Mouse (Mus musculus): ENCODE measurements around the gene Plcb4. TPM values are rescaled to one million over a fixed set of nuclear protein-coding genes. Genes with fewer than 3 reads are reported as not detected.

The Plcb4 gene
- polyA plus RNA-seq, 1 experiment from 2014 or later = 26.0 TPM

GRCm38 (mm10) chr2:135861531-135862488 lies 203.0 kb downstream of the Plcb4 start:
- WGBS = 71% methylated on average over 8 of the region's 8 CpGs

GRCm38 (mm10) chr2:135862489-135863390 lies 203.9 kb downstream of the Plcb4 start:
- ATAC-seq (ENCODE audit: extremely low read depth, insufficient number of reproducible peaks, low FRiP score, low TSS enrichment) = no peak
- Histone ChIP-seq H3K27ac (replicated peaks) (peak overlapping the region; percentile 64; the same call in 1 of the 2 replicates), H3K36me3 (no peaks in the 10 kb centered on the region), H3K9me3 (no peaks in the 10 kb centered on the region), H3K4me2 (no peak overlapping the region), H3K4me1 (peaks cover 50% of the 10 kb centered on the region), H3K9ac (no peak overlapping the region), H3K27me3 (replicated peaks) (no peaks in the 10 kb centered on the region), H3K4me3 (no peak overlapping the region)
- 30% methylated on average over 5 of the region's 5 CpGs for WGBS

More at GRCm38 (mm10) chr2:135861531-135862488, 203.0 kb downstream of the Plcb4 start:
- Histone ChIP-seq H3K27me3 (replicated peaks) (no peaks in the 10 kb centered on the region), H3K27ac (replicated peaks) (peak overlapping the region; percentile 64), H3K4me1 (peaks cover 43% of the 10 kb centered on the region), H3K9ac (no peak overlapping the region), H3K4me3 (no peak overlapping the region), H3K4me2 (no peak overlapping the region), H3K36me3 (no peaks in the 10 kb centered on the region), H3K9me3 (no peaks in the 10 kb centered on the region)
- no peak for ATAC-seq (ENCODE audit: extremely low read depth, insufficient number of reproducible peaks, low FRiP score, low TSS enrichment)

GRCm38 (mm10) chr2:135863391-135864076 lies 204.7 kb downstream of the Plcb4 start:
- ATAC-seq (ENCODE audit: extremely low read depth, insufficient number of reproducible peaks, low FRiP score, low TSS enrichment) = no peak
- H3K4me2 ChIP-seq = no peak overlapping the region
- peaks cover 55% of the 10 kb centered on the region for H3K4me1 ChIP-seq
- no peak overlapping the region for H3K4me3 ChIP-seq
- H3K27ac ChIP-seq (replicated peaks) = 0 out of 2 replicates have a peak overlapping the region, but pooled peaks have one; percentile 39
- 69% methylated on average over 4 of the region's 4 CpGs for WGBS
- H3K36me3 ChIP-seq = no peaks in the 10 kb centered on the region
- no peak overlapping the region for H3K9ac ChIP-seq
- H3K9me3 ChIP-seq = no peaks in the 10 kb centered on the region
- no peaks in the 10 kb centered on the region for H3K27me3 ChIP-seq (replicated peaks)

GRCm38 (mm10) chr2:135866421-135866820 lies 207.6 kb downstream of the Plcb4 start:
- Histone ChIP-seq H3K9me3 (no peaks in the 10 kb centered on the region), H3K4me1 (peaks cover 69% of the 10 kb centered on the region), H3K4me3 (no peak overlapping the region), H3K4me2 (no peak overlapping the region), H3K9ac (0 out of 2 replicates have a peak overlapping the region, but pooled peaks have one; percentile 9), H3K27ac (replicated peaks) (no peak overlapping the region), H3K27me3 (replicated peaks) (no peaks in the 10 kb centered on the region), H3K36me3 (no peaks in the 10 kb centered on the region)
- ATAC-seq (ENCODE audit: extremely low read depth, insufficient number of reproducible peaks, low FRiP score, low TSS enrichment) = no peak
- WGBS = 61% methylated on average over 9 of the region's 9 CpGs

GRCm38 (mm10) chr2:135866838-135867237 lies 208.0 kb downstream of the Plcb4 start:
- peaks cover 65% of the 10 kb centered on the region for H3K4me1 ChIP-seq
- H3K9ac ChIP-seq = 0 out of 2 replicates have a peak overlapping the region, but pooled peaks have one; percentile 9
- no peak overlapping the region for H3K4me3 ChIP-seq
- no peak overlapping the region for H3K27ac ChIP-seq (replicated peaks)
- H3K27me3 ChIP-seq (replicated peaks) = no peaks in the 10 kb centered on the region
- no peak overlapping the region for H3K4me2 ChIP-seq
- no peak for ATAC-seq (ENCODE audit: extremely low read depth, insufficient number of reproducible peaks, low FRiP score, low TSS enrichment)
- WGBS = 62% methylated on average over 4 of the region's 4 CpGs
- H3K9me3 ChIP-seq = no peaks in the 10 kb centered on the region
- H3K36me3 ChIP-seq = no peaks in the 10 kb centered on the region

- Histone ChIP-seq H3K4me3 (no peak overlapping the region), H3K9ac (no peak overlapping the region), H3K4me2 (no peak overlapping the region), H3K27ac (replicated peaks) (no peak overlapping the region), H3K36me3 (no peaks in the 10 kb centered on the region), H3K9me3 (no peaks in the 10 kb centered on the region), H3K4me1 (peaks cover 44% of the 10 kb centered on the region), H3K27me3 (replicated peaks) (no peaks in the 10 kb centered on the region)
- ATAC-seq (ENCODE audit: extremely low read depth, insufficient number of reproducible peaks, low FRiP score, low TSS enrichment) = no peak
- 74% methylated on average over 7 of the region's 7 CpGs for WGBS
Measured at GRCm38 (mm10) chr2:135869637-135870036, 210.8 kb downstream of the Plcb4 start.

- Histone ChIP-seq H3K36me3 (no peaks in the 10 kb centered on the region), H3K9ac (no peak overlapping the region), H3K4me3 (no peak overlapping the region), H3K9me3 (no peaks in the 10 kb centered on the region), H3K27me3 (replicated peaks) (no peaks in the 10 kb centered on the region), H3K27ac (replicated peaks) (no peak overlapping the region), H3K4me2 (no peak overlapping the region), H3K4me1 (peaks cover 27% of the 10 kb centered on the region)
- WGBS = 80% methylated on average over 9 of the region's 9 CpGs
- ATAC-seq (ENCODE audit: extremely low read depth, insufficient number of reproducible peaks, low FRiP score, low TSS enrichment) = no peak
Measured at GRCm38 (mm10) chr2:135873146-135873545, 214.3 kb downstream of the Plcb4 start.

- Histone ChIP-seq H3K4me2 (no peak overlapping the region), H3K4me1 (peaks cover 21% of the 10 kb centered on the region), H3K27me3 (replicated peaks) (no peaks in the 10 kb centered on the region), H3K9me3 (no peaks in the 10 kb centered on the region), H3K9ac (no peak overlapping the region), H3K36me3 (no peaks in the 10 kb centered on the region), H3K4me3 (no peak overlapping the region), H3K27ac (replicated peaks) (no peak overlapping the region)
- no peak for ATAC-seq (ENCODE audit: extremely low read depth, insufficient number of reproducible peaks, low FRiP score, low TSS enrichment)
- WGBS = 55% methylated on average over 2 of the region's 2 CpGs
Measured at GRCm38 (mm10) chr2:135873761-135874160, 214.9 kb downstream of the Plcb4 start.

- H3K9ac ChIP-seq = no peak overlapping the region
- no peak for ATAC-seq (ENCODE audit: extremely low read depth, insufficient number of reproducible peaks, low FRiP score, low TSS enrichment)
- 75% methylated on average over 6 of the region's 6 CpGs for WGBS
- no peaks in the 10 kb centered on the region for H3K36me3 ChIP-seq
- H3K9me3 ChIP-seq = no peaks in the 10 kb centered on the region
- no peak overlapping the region for H3K4me3 ChIP-seq
- H3K27me3 ChIP-seq (replicated peaks) = no peaks in the 10 kb centered on the region
- peaks cover 19% of the 10 kb centered on the region for H3K4me1 ChIP-seq
- H3K27ac ChIP-seq (replicated peaks) = no peak overlapping the region
- no peak overlapping the region for H3K4me2 ChIP-seq
Measured at GRCm38 (mm10) chr2:135875549-135875948, 216.7 kb downstream of the Plcb4 start.

GRCm38 (mm10) chr2:135879356-135879755 lies 220.5 kb downstream of the Plcb4 start:
- WGBS = 78% methylated on average over 7 of the region's 7 CpGs
- no peak for ATAC-seq (ENCODE audit: extremely low read depth, insufficient number of reproducible peaks, low FRiP score, low TSS enrichment)
- Histone ChIP-seq H3K27ac (replicated peaks) (peak overlapping the region; percentile 63), H3K9ac (no peak overlapping the region), H3K27me3 (replicated peaks) (no peaks in the 10 kb centered on the region), H3K4me2 (no peak overlapping the region), H3K4me1 (peaks cover 15% of the 10 kb centered on the region), H3K36me3 (no peaks in the 10 kb centered on the region), H3K9me3 (no peaks in the 10 kb centered on the region), H3K4me3 (no peak overlapping the region)
